Mouse (Mus musculus) intestine, embryonic 14.5 days (tissue): ENCODE data around the gene Col26a1. TPM values are rescaled to one million over a fixed set of nuclear protein-coding genes. Genes with fewer than 3 reads are reported as not detected.

Source experiments
- ATAC-seq: fragments of 200-750 bp; cut with Nextera tagmentation; replicated peaks from 2 replicates; pipeline ENCODE4 v1.8.0; 2017; ENCODE audit warnings: low read depth, moderate number of reproducible peaks, moderate TSS enrichment, moderate library complexity; ENCODE audit not compliant: low FRiP score, low TSS enrichment
- DNase-seq: peaks from one replicate; pipeline ENCODE4 v3.0.0-alpha.2; 2018; ENCODE audit warnings: low spot score
- H3K27ac ChIP-seq: fragments of 300-500 bp; sonication (generic); 2 replicates; pipeline ENCODE4 v1.5.1; 2014; ENCODE audit warnings: low read depth, mild to moderate bottlenecking, control low read depth
- H3K27me3 ChIP-seq: fragments of 300-500 bp; sonication (generic); replicated peaks from 2 replicates; pipeline ENCODE4 v1.6.1; 2014; ENCODE audit warnings: low read length, control low read depth; ENCODE audit not compliant: control insufficient read depth, insufficient read depth
- H3K36me3 ChIP-seq: fragments of 300-500 bp; sonication (generic); 2 replicates; pipeline ENCODE4 v1.6.1; 2014; ENCODE audit warnings: low read length, control low read depth; ENCODE audit not compliant: control insufficient read depth, insufficient read depth
- H3K4me1 ChIP-seq: fragments of 300-500 bp; sonication (generic); replicated peaks from 2 replicates; pipeline ENCODE4 v1.6.1; 2014; ENCODE audit warnings: low read length, control low read depth, mixed read lengths; ENCODE audit not compliant: control insufficient read depth, insufficient read depth
- H3K4me2 ChIP-seq: fragments of 300-500 bp; sonication (generic); 2 replicates; pipeline ENCODE4 v1.6.1; 2014; ENCODE audit warnings: low read length
- H3K4me3 ChIP-seq: fragments of 300-500 bp; sonication (generic); 2 replicates; pipeline ENCODE4 v1.5.1; 2014; ENCODE audit warnings: low read depth, low read length, control low read depth, mixed read lengths
- H3K9ac ChIP-seq: fragments of 300-500 bp; sonication (generic); 2 replicates; pipeline ENCODE4 v1.6.1; 2014; ENCODE audit warnings: mild to moderate bottlenecking, low read length
- H3K9me3 ChIP-seq: fragments of 300-500 bp; sonication (generic); 2 replicates; pipeline ENCODE4 v1.6.1; 2016; ENCODE audit warnings: low read length, control low read depth; ENCODE audit not compliant: control insufficient read depth
- WGBS: fragments of 180-500 bp; shearing (Covaris S2); extraction: QIAGEN DNeasy Blood & Tissue Kit; methylation state at CpG from one replicate; pipeline ENCODE4 v1.1.7; 2014; 5-methylcytosine and 5-hydroxymethylcytosine counted together
- polyA plus RNA-seq: library from polyadenylated mRNA; unstranded; fragments of >200 nt; fragmentation: Nextera tagmentation; extraction: Ambion mirVana; gene quantifications from 2 replicates; pipeline ENCODE4 v1.2.1, GENCODE M21; 2014

Gene Col26a1
- polyA plus RNA-seq, 1 experiment from 2014 or later: 10.4 TPM

- DNase-seq (peak; percentile 88), ATAC-seq (no peak)
- no peak overlapping the region for H3K27ac ChIP-seq
- no peak overlapping the region for H3K4me2 ChIP-seq
- H3K9ac ChIP-seq: no peak overlapping the region
- no peak overlapping the region for H3K4me3 ChIP-seq
- H3K27me3 ChIP-seq: no peaks in the 10 kb centered on the region
- 0 out of 2 replicates have a peak, but pooled peaks cover 4% of the 10 kb centered on the region for H3K9me3 ChIP-seq
- H3K4me1 ChIP-seq: no peaks in the 10 kb centered on the region
- WGBS: 3% methylated on average over 9 of the region's 9 CpGs
- H3K36me3 ChIP-seq: no peaks in the 10 kb centered on the region
These were observed 176.2 kb downstream of the Col26a1 start for GRCm38 (mm10) chr5:136706803-136707202.

DNA sequence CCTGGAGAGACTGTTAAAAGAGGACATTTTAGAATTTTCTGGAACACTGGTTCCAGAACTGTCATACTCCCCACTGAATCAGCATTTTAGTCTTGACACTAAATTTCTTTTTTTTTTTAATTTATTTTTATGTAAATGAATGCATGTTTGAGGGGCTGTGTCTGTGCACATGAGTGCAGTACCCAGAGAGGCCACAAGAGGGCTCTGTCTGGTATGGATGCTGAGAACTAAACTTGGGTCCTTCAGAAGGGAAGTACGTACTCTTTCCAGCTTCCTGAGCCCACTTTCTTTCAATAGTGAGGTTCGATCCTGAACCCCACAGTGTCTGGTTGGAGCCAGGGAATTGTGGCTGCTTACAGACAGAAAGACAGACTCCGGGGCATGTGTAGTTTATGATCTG, 177.5 kb downstream of the Col26a1 start:
- ATAC-seq: no peak
- H3K9me3 ChIP-seq: 0 out of 2 replicates have a peak, but pooled peaks cover 4% of the 10 kb centered on the region
- DNase-seq: no peak
- H3K4me3 ChIP-seq: no peak overlapping the region
- H3K4me2 ChIP-seq: no peak overlapping the region
- H3K27me3 ChIP-seq: no peaks in the 10 kb centered on the region
- H3K9ac ChIP-seq: no peak overlapping the region
- no peaks in the 10 kb centered on the region for H3K4me1 ChIP-seq
- WGBS: 92% methylated on average over 3 of the region's 3 CpGs
- H3K27ac ChIP-seq: no peak overlapping the region
- no peaks in the 10 kb centered on the region for H3K36me3 ChIP-seq

GRCm38 (mm10) chr5:136704151-136704550, 178.9 kb downstream of the Col26a1 start:
- 82% methylated on average over 8 of the region's 8 CpGs for WGBS

GRCm38 (mm10) chr5:136703751-136704150, 179.3 kb downstream of the Col26a1 start:
- 49% methylated on average over 3 of the region's 3 CpGs for WGBS
- no peak for ATAC-seq
- Histone ChIP-seq H3K4me2 (no peak overlapping the region), H3K36me3 (no peaks in the 10 kb centered on the region), H3K9me3 (0 out of 2 replicates have a peak, but pooled peaks cover 4% of the 10 kb centered on the region), H3K9ac (no peak overlapping the region), H3K4me1 (no peaks in the 10 kb centered on the region), H3K4me3 (no peak overlapping the region), H3K27me3 (no peaks in the 10 kb centered on the region), H3K27ac (no peak overlapping the region)
- peak; percentile 84 for DNase-seq

More at GRCm38 (mm10) chr5:136704151-136704550, 178.9 kb downstream of the Col26a1 start:
- no peaks in the 10 kb centered on the region for H3K27me3 ChIP-seq
- DNase-seq (no peak), ATAC-seq (no peak)
- H3K4me1 ChIP-seq: no peaks in the 10 kb centered on the region
- no peak overlapping the region for H3K4me2 ChIP-seq
- H3K9ac ChIP-seq: no peak overlapping the region
- no peak overlapping the region for H3K27ac ChIP-seq
- no peaks in the 10 kb centered on the region for H3K36me3 ChIP-seq
- H3K9me3 ChIP-seq: 0 out of 2 replicates have a peak, but pooled peaks cover 4% of the 10 kb centered on the region
- H3K4me3 ChIP-seq: no peak overlapping the region

- H3K9me3 ChIP-seq: 0 out of 2 replicates have a peak, but pooled peaks cover 4% of the 10 kb centered on the region
- no peak overlapping the region for H3K4me3 ChIP-seq
- H3K27me3 ChIP-seq: no peaks in the 10 kb centered on the region
- H3K36me3 ChIP-seq: no peaks in the 10 kb centered on the region
- no peak overlapping the region for H3K9ac ChIP-seq
- ATAC-seq (peak; percentile 78; the same call in 1 of the 2 replicates), DNase-seq (no peak)
- 57% methylated on average over 3 of the region's 3 CpGs for WGBS
- H3K27ac ChIP-seq: 0 out of 2 replicates have a peak overlapping the region, but pooled peaks have one; percentile 14
- H3K4me1 ChIP-seq: no peaks in the 10 kb centered on the region
- no peak overlapping the region for H3K4me2 ChIP-seq
These were observed 180.8 kb downstream of the Col26a1 start for GRCm38 (mm10) chr5:136702159-136702725.

GRCm38 (mm10) chr5:136697618-136698017, 185.4 kb downstream of the Col26a1 start:
- no peak overlapping the region for H3K4me2 ChIP-seq
- no peak overlapping the region for H3K9ac ChIP-seq
- H3K9me3 ChIP-seq: no peaks in the 10 kb centered on the region
- ATAC-seq: no peak
- H3K4me1 ChIP-seq: no peaks in the 10 kb centered on the region
- H3K27me3 ChIP-seq: no peaks in the 10 kb centered on the region
- H3K4me3 ChIP-seq: no peak overlapping the region
- 70% methylated on average over 9 of the region's 9 CpGs for WGBS
- H3K27ac ChIP-seq: no peak overlapping the region
- H3K36me3 ChIP-seq: no peaks in the 10 kb centered on the region
- DNase-seq: no peak

- Histone ChIP-seq H3K4me2 (no peak overlapping the region), H3K36me3 (no peaks in the 10 kb centered on the region), H3K27me3 (no peaks in the 10 kb centered on the region), H3K4me1 (no peaks in the 10 kb centered on the region), H3K9ac (no peak overlapping the region), H3K9me3 (no peaks in the 10 kb centered on the region), H3K4me3 (no peak overlapping the region), H3K27ac (no peak overlapping the region)
- DNase-seq (no peak), ATAC-seq (no peak)
- 68% methylated on average over 5 of the region's 5 CpGs for WGBS
These were observed 186.5 kb downstream of the Col26a1 start for GRCm38 (mm10) chr5:136696516-136696915.

DNA sequence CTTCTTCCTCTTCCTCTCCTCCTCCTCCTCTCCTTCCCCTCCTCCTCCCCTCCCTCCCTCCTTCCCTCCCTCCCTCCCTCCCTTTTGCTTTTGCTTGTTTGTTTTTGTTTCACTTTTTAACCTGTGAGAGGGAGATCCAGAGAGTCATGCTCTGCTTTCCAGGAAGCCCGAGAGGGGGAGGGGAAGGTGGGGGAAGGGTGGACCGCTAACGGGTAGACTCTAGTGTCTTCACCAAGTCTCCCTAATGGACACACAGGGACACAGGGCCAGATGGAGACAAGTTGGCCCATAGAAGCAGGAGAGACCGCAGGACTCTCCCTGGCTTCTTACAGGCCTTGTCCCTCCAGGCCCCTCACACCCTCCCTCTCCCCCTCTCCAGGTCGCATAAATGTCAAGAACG, 188.0 kb downstream of the Col26a1 start:
- H3K9me3 ChIP-seq: no peaks in the 10 kb centered on the region
- no peaks in the 10 kb centered on the region for H3K27me3 ChIP-seq
- DNase-seq (no peak), ATAC-seq (no peak)
- H3K36me3 ChIP-seq: no peaks in the 10 kb centered on the region
- H3K4me2 ChIP-seq: no peak overlapping the region
- H3K4me1 ChIP-seq: no peaks in the 10 kb centered on the region
- 55% methylated on average over 6 of the region's 6 CpGs for WGBS
- H3K9ac ChIP-seq: no peak overlapping the region
- H3K4me3 ChIP-seq: no peak overlapping the region
- no peak overlapping the region for H3K27ac ChIP-seq

- H3K4me3 ChIP-seq: no peak overlapping the region
- no peaks in the 10 kb centered on the region for H3K9me3 ChIP-seq
- DNase-seq: no peak
- ATAC-seq: no peak
- no peaks in the 10 kb centered on the region for H3K4me1 ChIP-seq
- no peak overlapping the region for H3K27ac ChIP-seq
- no peaks in the 10 kb centered on the region for H3K36me3 ChIP-seq
- H3K27me3 ChIP-seq: no peaks in the 10 kb centered on the region
- 77% methylated on average over 7 of the region's 7 CpGs for WGBS
- no peak overlapping the region for H3K4me2 ChIP-seq
- H3K9ac ChIP-seq: no peak overlapping the region
These were observed 189.6 kb downstream of the Col26a1 start for GRCm38 (mm10) chr5:136693418-136693817.
